Mouse (Mus musculus) right cerebral cortex, postnatal 14 days (tissue): ENCODE results near the gene Tns2.

Experiments
- DNase-seq: peaks from one replicate; pipeline ENCODE4 v3.0.0; 2022

Gene Tns2

GRCm38 (mm10) chr15:102110701-102111494 is 10.7 kb downstream of the Tns2 start:
- no peak for DNase-seq

DNA sequence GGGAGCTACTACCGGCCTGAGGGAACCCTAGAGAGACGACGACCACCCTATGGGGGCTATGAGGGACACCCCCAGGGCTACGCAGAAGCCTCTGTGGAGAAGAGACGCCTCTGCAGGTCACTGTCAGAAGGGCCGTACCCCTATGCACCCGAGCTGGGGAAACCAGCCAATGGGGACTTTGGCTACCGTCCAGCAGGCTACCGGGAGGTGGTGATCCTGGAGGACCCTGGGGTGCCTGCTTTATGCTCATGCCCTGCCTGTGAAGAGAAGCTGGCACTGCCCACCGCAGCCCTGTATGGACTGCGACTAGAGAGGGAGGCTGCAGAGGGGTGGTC is 11.2 kb downstream of the Tns2 start:
- no peak for DNase-seq

DNA sequence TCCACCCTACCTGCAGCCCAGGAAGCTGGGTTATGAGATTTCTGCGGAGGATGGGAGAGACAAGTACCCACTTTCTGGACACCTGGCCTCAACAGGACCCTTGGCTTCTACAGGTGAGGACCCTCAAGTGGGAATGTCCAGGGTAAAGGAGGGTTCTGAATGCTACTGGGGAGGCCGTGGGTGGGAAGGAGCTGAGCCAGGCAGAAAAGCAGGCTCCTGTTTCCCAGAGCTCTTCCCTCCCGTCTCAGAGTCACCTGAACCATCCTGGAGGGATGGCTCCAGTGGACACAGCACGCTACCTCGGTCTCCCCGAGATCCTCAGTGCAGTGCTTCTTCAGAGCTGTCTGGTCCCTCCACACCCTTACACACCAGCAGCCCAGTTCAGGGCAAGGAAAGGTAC is 12.0 kb downstream of the Tns2 start:
- DNase-seq: no peak

GRCm38 (mm10) chr15:102112827-102113226 is 12.6 kb downstream of the Tns2 start:
- no peak for DNase-seq

GRCm38 (mm10) chr15:102113674-102114073 is 13.5 kb downstream of the Tns2 start:
- no peak for DNase-seq

GRCm38 (mm10) chr15:102114651-102115260 is 14.5 kb downstream of the Tns2 start:
- DNase-seq: no peak

DNA sequence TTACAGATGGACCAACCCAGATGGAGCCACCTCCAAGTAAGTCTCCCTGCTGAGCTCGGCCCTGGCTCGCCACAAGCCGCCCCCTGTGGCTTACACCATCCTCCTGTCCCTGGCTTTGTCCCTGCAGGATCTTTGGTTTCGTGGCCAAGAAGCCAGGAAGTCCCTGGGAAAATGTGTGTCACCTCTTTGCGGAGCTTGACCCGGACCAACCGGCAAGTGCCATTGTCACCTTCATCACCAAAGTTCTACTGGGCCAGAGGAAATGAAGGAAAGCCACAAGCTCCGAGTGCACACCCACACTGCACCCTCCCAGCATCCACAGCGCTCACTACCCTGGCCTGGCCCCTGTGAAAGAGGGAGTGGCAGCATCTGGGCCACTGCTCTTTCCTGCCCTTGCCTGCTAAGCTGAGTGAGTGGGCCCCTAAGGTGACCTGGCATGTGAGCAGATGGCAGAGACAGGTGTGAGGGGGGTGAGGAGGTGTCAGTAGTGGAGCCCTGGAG is 15.6 kb downstream of the Tns2 start:
- DNase-seq: no peak

DNA sequence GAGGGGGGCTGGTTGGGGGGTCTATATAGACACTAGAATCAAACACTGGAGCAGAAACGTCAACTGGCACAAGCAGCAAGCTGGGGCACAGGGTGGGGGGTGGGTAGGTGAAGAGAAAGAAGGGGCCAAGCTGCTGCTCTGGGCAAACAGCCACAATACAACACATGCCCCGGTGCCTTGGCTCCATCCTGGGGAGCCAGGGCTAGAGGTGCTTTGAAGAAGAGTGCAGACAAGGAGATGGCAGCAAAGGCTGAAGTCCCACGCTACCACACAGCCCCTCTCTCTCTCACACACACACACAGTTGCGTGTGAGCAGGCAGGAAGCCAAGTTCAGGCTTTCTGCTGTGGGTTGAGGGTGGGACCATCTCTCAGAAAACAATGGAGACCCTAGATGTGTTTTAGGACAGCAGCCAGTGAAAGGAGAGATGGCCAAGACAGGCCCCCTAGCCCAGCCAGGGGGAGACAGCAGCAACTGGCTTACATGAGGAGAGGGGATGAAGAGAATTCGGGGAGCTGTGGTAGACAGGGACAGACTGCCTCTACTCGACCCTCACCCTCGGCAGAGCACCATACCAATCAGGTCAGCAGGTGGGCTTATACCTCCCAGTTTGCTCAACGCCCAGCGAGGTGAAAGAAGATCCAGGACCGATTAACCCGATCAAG is 16.7 kb downstream of the Tns2 start:
- no peak for DNase-seq

DNA sequence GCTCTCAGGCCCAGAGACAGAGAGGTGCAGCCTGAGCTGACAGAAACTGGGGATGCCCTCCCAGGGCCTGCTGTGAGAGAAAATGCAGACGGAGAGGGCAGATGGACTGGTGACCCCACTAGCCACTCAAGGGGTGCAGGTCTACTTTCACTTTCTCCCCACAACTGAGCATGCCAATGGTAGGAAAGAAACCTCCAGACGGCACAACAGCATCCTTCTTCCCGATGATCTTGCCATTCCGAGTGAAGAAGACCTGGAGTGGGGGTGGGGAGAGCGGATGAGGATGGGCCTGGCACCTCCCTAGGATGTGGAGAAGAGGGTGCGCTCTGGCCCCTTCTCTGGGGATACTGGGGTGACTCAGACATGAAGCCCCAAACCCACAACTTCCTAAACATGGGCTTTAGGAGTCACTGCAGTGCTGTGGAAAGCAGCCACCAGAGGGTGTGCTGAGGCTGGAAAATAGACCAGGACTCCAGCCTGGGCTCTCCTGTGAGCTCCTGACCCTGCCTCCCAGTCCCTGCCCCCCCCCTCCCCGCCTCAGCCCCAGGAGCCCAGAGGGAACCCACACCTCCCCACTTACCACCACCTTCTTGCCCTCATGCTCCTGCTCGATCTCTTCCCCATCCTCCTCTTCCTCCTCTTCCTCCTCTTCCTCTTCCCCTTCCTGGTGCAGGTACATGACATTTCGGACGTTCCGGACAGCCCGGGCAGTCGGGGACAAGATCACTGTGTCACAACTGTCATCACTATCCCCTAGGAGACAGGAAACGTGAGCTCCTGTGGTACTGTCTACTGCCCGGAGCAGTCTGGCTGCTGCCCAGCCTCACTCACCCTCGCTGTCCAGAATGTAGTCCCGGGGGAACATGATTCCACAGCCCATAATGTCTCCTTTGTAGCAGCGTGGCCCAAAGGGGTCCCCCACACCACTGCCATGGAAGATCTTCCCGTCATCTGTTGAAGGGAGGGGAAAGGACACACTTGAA is 17.5 kb downstream of the Tns2 start:
- no peak for DNase-seq

DNA sequence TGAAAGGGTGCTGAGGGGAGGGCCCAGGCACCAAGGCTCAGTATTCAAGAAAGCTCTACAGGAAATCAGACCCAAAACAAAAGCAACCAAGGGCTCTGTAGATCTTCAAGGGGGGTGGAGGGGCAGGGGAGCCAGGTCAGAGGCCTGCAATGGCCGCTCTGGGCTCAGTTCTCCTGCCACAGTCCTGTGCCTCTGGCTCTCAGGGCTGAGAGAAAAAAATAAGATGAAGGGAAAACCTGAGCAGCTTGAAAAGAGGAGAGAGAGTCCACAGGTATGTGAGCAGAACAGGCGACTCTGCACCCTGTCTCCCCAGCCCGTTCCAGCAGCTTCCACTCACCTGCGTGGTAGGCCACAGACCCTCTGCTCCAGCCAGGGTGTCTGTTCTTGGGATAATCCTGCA is 18.4 kb downstream of the Tns2 start:
- no peak for DNase-seq

GRCm38 (mm10) chr15:102119121-102119830 is 19.1 kb downstream of the Tns2 start:
- no peak for DNase-seq

DNA sequence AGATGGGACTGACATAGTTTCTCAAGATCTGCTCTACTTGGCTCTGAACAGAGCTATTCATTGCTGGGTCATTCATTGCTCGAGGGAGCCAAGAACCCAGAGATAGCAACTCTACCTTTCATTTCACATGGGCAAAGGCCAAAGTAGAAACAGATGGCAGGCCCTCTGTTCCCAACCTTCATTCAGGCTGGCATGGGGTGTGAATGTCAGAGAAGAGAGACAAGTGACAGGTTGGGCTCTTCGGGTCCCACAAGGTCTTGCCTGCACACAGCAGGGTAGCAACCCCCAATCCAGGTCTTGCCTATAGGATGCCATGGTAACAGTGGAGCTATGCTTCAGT is 19.6 kb downstream of the Tns2 start:
- no peak for DNase-seq

DNA sequence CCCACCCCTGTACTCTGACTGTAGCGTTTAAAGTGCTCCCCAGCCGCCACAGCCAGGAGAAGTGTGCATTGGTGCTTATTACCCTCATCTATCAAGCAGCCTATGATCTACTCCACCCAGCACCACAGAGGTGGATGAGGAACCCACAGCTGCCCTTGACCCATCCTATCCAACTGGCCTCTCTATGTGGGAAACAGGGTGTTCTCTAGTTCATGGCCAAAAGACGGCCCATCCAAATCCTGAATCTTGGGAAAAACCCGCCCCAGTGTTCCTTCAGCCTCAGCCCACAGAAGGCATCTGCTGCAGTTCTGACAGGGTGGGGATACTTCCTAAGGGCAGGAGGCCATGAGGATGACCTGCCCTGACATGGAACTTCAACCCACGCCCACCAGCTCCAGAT is 20.3 kb downstream of the Tns2 start:
- DNase-seq: no peak

- DNase-seq: no peak
These were observed 26.1 kb downstream of the Tns2 start for GRCm38 (mm10) chr15:102126303-102126702.

DNA sequence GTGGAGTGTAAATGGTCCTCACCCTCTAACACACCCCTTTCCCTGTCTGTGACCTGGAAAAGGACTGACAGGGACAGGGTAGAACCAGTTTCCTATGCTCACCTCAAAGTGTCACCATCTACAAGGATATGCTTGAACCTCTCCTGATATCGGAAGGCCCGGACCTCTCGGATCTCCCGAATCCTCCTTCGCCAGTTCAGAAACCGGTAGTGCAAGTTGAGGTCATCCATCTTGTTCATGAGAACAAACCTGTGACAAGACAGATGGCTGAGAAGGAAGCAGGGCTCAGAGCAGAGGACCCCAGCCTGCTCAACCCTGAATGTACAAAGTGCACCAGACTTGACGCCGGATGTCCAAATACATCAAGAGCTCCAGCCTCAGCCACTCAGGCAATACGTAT is 33.1 kb downstream of the Tns2 start:
- DNase-seq: no peak

DNA sequence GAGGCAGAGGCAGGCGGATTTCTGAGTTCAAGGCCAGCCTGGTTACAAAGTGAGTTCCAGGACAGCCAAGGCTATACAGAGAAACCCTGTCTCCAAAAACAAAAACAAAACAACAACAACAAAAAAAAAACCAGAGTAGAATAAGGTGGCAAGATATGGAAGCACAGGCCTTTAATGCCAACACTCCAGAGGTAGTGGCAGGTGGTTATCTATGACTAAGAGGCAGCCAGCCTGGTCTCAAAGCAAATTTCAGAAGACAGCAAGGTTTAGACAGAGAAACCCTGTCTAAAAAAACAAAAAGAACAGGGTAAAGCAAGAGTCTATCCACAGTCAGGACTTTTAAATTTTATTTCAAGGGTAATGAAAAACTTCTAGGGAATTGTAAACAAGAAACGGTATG is 34.5 kb downstream of the Tns2 start:
- DNase-seq: no peak

- DNase-seq: no peak
These were observed 35.4 kb downstream of the Tns2 start for GRCm38 (mm10) chr15:102135522-102136128.

DNA sequence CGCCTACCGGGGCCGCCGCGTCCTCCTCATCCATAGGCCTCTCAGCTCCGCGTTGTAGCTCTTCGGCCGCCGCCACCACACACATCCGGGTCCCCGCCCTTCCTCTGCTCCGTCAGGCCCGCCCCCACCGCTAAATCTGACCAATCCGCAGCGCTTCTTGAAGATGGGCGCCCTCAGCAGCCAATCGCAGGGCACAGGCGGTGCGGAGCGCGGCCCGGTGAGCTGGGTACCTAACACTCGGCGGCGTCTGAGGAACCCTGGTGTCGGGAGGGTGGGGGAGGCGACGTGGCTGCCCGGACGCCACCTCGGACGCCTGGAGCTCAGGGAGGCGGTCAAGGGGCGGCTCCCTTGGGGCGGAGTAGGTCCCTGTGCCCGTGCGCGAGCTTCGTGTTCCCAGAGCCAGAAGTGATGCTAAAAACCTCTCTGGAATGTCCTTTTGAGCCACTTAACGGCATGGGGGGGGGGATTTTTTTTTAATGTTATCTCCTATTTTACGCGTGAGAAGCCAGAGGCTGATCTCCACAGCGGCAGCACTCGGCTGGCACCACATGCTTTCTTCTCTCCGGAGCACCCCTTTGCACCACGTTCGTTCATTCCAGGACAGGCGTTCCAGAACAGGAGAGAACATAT is 36.0 kb downstream of the Tns2 start, which contains the start of gene Spryd3:
Spryd3 (minus strand) TSS at position 106 of the 630 bp plus-strand sequence.
- DNase-seq: peak; percentile 98

DNA sequence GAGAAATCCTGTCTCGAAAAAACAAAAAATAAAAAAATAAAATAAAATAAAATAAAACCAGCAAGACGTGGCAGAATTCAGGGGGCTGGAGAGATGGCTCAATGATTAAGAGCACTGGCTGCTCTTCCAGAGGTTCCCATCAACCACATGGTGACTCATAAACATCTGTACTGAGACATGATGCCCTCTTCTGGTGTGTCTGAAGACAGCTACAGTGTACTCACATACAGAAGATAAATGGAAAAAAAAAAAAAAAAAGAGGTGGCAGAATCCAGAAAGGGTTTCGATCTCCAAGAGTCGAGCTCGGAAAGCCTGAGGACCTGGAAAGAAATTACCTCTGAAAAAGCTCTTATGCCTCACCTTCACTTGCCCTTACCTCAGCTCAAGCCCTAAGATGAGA is 40.9 kb downstream of the Tns2 start:
- no peak for DNase-seq

GRCm38 (mm10) chr15:102142914-102143912 is 43.0 kb downstream of the Tns2 start:
- DNase-seq: no peak
